Mouse (Mus musculus) MEL (cell line): ENCODE data around the gene Hspe1. TPM values are rescaled to one million over a fixed set of nuclear protein-coding genes. Genes with fewer than 3 reads are reported as not detected.

Experiments
- DNase-seq: peaks from one replicate; pipeline ENCODE4 v3.0.0; 2011; ENCODE audit warnings: low read depth, low spot score
- H3K27ac ChIP-seq: 2 replicates; pipeline ENCODE4 v1.5.1; 2012; ENCODE audit warnings: low read depth, mild to moderate bottlenecking, control low read depth, low read length, moderate library complexity; ENCODE audit not compliant: control insufficient read depth
- H3K27me3 ChIP-seq, 2 experiments: fragments of 150-350 bp in 1 of 2; sonication (generic) in 1 of 2; 2 replicates each; pipeline ENCODE4 v1.6.1; 2012; ENCODE audit warnings: low read length in 2 of 2, mild to moderate bottlenecking in 2 of 2, improper control_type of control experiment in 1 of 2, moderate library complexity in 1 of 2; ENCODE audit not compliant: insufficient read depth in 2 of 2, control insufficient read depth in 1 of 2
- H3K36me3 ChIP-seq, 2 experiments: 2 replicates each; pipeline ENCODE4 v1.6.1; 2012 to 2014; ENCODE audit warnings: low read length in 2 of 2, improper control_type of control experiment in 1 of 2, inconsistent platforms in 1 of 2, mild to moderate bottlenecking in 1 of 2; ENCODE audit not compliant: insufficient read depth in 2 of 2, control insufficient read depth in 1 of 2
- H3K4me1 ChIP-seq, 2 experiments: fragments of 150-350 bp in 1 of 2; sonication (generic) in 1 of 2; 2 replicates each; pipeline ENCODE4 v1.6.1; 2012; ENCODE audit warnings: low read length in 2 of 2, improper control_type of control experiment in 1 of 2, mild to moderate bottlenecking in 1 of 2; ENCODE audit not compliant: insufficient read depth in 2 of 2, control insufficient read depth in 1 of 2
- H3K4me3 ChIP-seq, 2 experiments: fragments of 150-350 bp in 1 of 2; sonication (generic) in 1 of 2; 2 replicates each; pipeline ENCODE4 v1.5.1; 2012; ENCODE audit warnings: low read depth in 2 of 2, low read length in 2 of 2, mild to moderate bottlenecking in 2 of 2, moderate library complexity in 2 of 2, control low read depth in 1 of 2, improper control_type of control experiment in 1 of 2; ENCODE audit not compliant: control insufficient read depth in 1 of 2, insufficient read depth in 1 of 2
- H3K79me2 ChIP-seq: 2 replicates; pipeline ENCODE4 v1.6.1; 2012; ENCODE audit warnings: mild to moderate bottlenecking, low read length, moderate library complexity; ENCODE audit not compliant: control insufficient read depth, poor library complexity, insufficient read depth
- H3K9ac ChIP-seq: 2 replicates; pipeline ENCODE4 v1.6.1; 2012; ENCODE audit warnings: low read depth, mild to moderate bottlenecking, control low read depth, low read length, moderate library complexity; ENCODE audit not compliant: control insufficient read depth, poor library complexity, severe bottlenecking
- H3K9me3 ChIP-seq: fragments of 150-350 bp; sonication (generic); replicated peaks from 2 replicates; pipeline ENCODE4 v1.6.1; 2012; ENCODE audit warnings: mild to moderate bottlenecking, low read length, improper control_type of control experiment, moderate library complexity; ENCODE audit not compliant: insufficient read depth
- BHLHE40 ChIP-seq: IDR thresholded peaks from 2 replicates; pipeline ENCODE4 v1.6.1; 2012; ENCODE audit warnings: low read depth, mild to moderate bottlenecking, inconsistent platforms, low read length, improper control_type of control experiment, borderline replicate concordance
- CHD1 ChIP-seq: IDR thresholded peaks from 2 replicates; pipeline ENCODE4 v1.6.1; 2012; ENCODE audit warnings: low read depth, mild to moderate bottlenecking, inconsistent platforms, low read length, improper control_type of control experiment
- CTCF ChIP-seq, 3 experiments: IDR thresholded peaks in 2 of 3; conservative IDR thresholded peaks in 1 of 3; 2 replicates each; pipeline ENCODE4 v1.5.1; 2011 to 2012; ENCODE audit warnings: low read length in 3 of 3, low read depth in 2 of 3, mild to moderate bottlenecking in 2 of 3, improper control_type of control experiment in 1 of 3, inconsistent platforms in 1 of 3, mixed read lengths in 1 of 3, moderate library complexity in 1 of 3; ENCODE audit not compliant: control insufficient read depth in 1 of 3, insufficient read depth in 1 of 3, poor library complexity in 1 of 3, severe bottlenecking in 1 of 3
- ELF1 ChIP-seq: IDR thresholded peaks from 2 replicates; pipeline ENCODE4 v1.6.1; 2014; ENCODE audit warnings: low read depth, mild to moderate bottlenecking, inconsistent platforms, low read length, improper control_type of control experiment, moderate library complexity
- ETS1 ChIP-seq: IDR thresholded peaks from 2 replicates; pipeline ENCODE4 v1.6.1; 2012; ENCODE audit warnings: low read depth, mild to moderate bottlenecking, inconsistent platforms, low read length, improper control_type of control experiment, moderate library complexity
- GABPA ChIP-seq: IDR thresholded peaks from 2 replicates; pipeline ENCODE4 v1.6.1; 2012; ENCODE audit warnings: low read depth, mild to moderate bottlenecking, inconsistent platforms, low read length, improper control_type of control experiment, moderate library complexity
- JUND ChIP-seq: IDR thresholded peaks from 2 replicates; pipeline ENCODE4 v1.6.1; 2011; ENCODE audit warnings: low read depth, mild to moderate bottlenecking, improper control_type of control experiment, low read length
- KAT2A ChIP-seq: conservative IDR thresholded peaks from 2 replicates; pipeline ENCODE4 v1.6.1; 2012; ENCODE audit warnings: low read depth, low read length, improper control_type of control experiment, inconsistent platforms
- MAZ ChIP-seq: IDR thresholded peaks from 2 replicates; pipeline ENCODE4 v1.6.1; 2012; ENCODE audit warnings: low read depth, mild to moderate bottlenecking, inconsistent platforms, low read length, improper control_type of control experiment
- MYB ChIP-seq: IDR thresholded peaks from 2 replicates; pipeline ENCODE4 v1.6.1; 2011; ENCODE audit warnings: mild to moderate bottlenecking, low read depth, low read length, improper control_type of control experiment
- MYC ChIP-seq: IDR thresholded peaks from 2 replicates; pipeline ENCODE4 v1.6.1; 2011; ENCODE audit warnings: low read depth, mild to moderate bottlenecking, low read length, improper control_type of control experiment, moderate library complexity
- NRF1 ChIP-seq: IDR thresholded peaks from 2 replicates; pipeline ENCODE4 v1.6.1; 2014; ENCODE audit warnings: low read depth, mild to moderate bottlenecking, inconsistent platforms, low read length, improper control_type of control experiment, moderate library complexity; ENCODE audit not compliant: poor library complexity, insufficient read depth, severe bottlenecking
- POLR2A ChIP-seq, 2 experiments: IDR thresholded peaks; 2 replicates each; pipeline ENCODE4 v1.6.1; 2011 to 2012; ENCODE audit warnings: low read length in 2 of 2, mild to moderate bottlenecking in 2 of 2, control low read depth in 1 of 2, improper control_type of control experiment in 1 of 2, low read depth in 1 of 2, moderate library complexity in 1 of 2; ENCODE audit not compliant: control insufficient read depth in 1 of 2, insufficient read depth in 1 of 2, poor library complexity in 1 of 2
- POLR2AphosphoS2 ChIP-seq: IDR thresholded peaks from 2 replicates; pipeline ENCODE4 v1.6.1; 2011; ENCODE audit warnings: low read length, improper control_type of control experiment
- RAD21 ChIP-seq: IDR thresholded peaks from 2 replicates; pipeline ENCODE4 v1.6.1; 2011; ENCODE audit warnings: mild to moderate bottlenecking, low read depth, low read length, improper control_type of control experiment
- RCOR1 ChIP-seq: IDR thresholded peaks from 2 replicates; pipeline ENCODE4 v1.6.1; 2012; ENCODE audit warnings: low read depth, mild to moderate bottlenecking, inconsistent platforms, low read length, improper control_type of control experiment
- SMC3 ChIP-seq: IDR thresholded peaks from 2 replicates; pipeline ENCODE4 v1.6.1; 2011; ENCODE audit warnings: low read depth, low read length, improper control_type of control experiment
- TBP ChIP-seq: IDR thresholded peaks from 2 replicates; pipeline ENCODE4 v1.8.0; 2011; ENCODE audit warnings: low read depth, low read length, improper control_type of control experiment
- TCF12 ChIP-seq: IDR thresholded peaks from 2 replicates; pipeline ENCODE4 v1.6.1; 2014; ENCODE audit warnings: low read depth, mild to moderate bottlenecking, inconsistent platforms, low read length, improper control_type of control experiment, moderate library complexity
- UBTF ChIP-seq: IDR thresholded peaks from 2 replicates; pipeline ENCODE4 v1.6.1; 2012; ENCODE audit warnings: low read depth, mild to moderate bottlenecking, inconsistent platforms, low read length, improper control_type of control experiment, moderate library complexity, borderline replicate concordance; ENCODE audit not compliant: insufficient read depth
- USF2 ChIP-seq, 2 experiments: IDR thresholded peaks; 2 replicates each; pipeline ENCODE4 v1.6.1; 2011 to 2012; ENCODE audit warnings: improper control_type of control experiment in 2 of 2, low read length in 2 of 2, borderline replicate concordance in 1 of 2, inconsistent platforms in 1 of 2, low read depth in 1 of 2, mild to moderate bottlenecking in 1 of 2; ENCODE audit not compliant: insufficient read depth in 1 of 2
- ZC3H11A ChIP-seq: IDR thresholded peaks from 2 replicates; pipeline ENCODE4 v1.6.1; 2012; ENCODE audit warnings: low read depth, mild to moderate bottlenecking, inconsistent platforms, low read length, improper control_type of control experiment
- ZMIZ1 ChIP-seq: IDR thresholded peaks from 2 replicates; pipeline ENCODE4 v1.6.1; 2012; ENCODE audit warnings: low read depth, mild to moderate bottlenecking, inconsistent platforms, low read length, improper control_type of control experiment, moderate library complexity
- ZNF384 ChIP-seq: IDR thresholded peaks from 2 replicates; pipeline ENCODE4 v1.6.1; 2012; ENCODE audit warnings: low read depth, mild to moderate bottlenecking, inconsistent platforms, low read length, improper control_type of control experiment
- polyA plus RNA-seq, 2 experiments: library from polyadenylated mRNA; stranded (reverse) in 1 of 2; unstranded in 1 of 2; fragments of >175 nt in 1 of 2; fragments of >200 nt in 1 of 2; gene quantifications; 2 replicates each; pipeline versions ENCODE4 v1.2.1 to v1.2.4; 2012; ENCODE audit warnings: low replicate concordance in 2 of 2, low read depth in 1 of 2; ENCODE audit not compliant: insufficient read length in 2 of 2, insufficient read depth in 1 of 2, missing spikeins in 1 of 2
- total RNA-seq: library from RNA; depleted of rRNA; stranded (reverse); fragments of 300-350 nt; gene quantifications from 2 replicates; pipeline ENCODE4 v1.2.3, GENCODE M21; 2012

Gene Hspe1
- total and polyA plus RNA-seq, 3 experiments: 752 to 942 TPM; not detected in 1

DNA sequence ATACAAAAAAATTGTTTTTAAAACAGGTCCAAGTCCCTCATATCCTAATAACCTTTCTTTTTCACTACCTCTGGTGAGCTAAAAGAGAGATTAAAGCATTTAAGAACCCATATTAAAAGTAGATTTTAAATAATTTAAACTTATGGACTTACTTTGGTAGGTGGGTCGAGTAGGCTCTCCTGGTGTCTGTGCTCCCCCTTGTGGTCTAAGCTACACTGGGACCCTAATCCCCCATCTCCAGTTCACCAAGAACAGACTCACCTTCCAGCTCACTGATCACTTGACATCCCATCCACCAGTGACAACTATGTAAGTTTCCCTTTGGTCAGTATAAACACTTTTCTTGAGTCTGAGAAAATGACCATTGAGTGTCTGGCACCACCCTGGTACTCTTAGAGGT lies 45.7 kb upstream of the Hspe1 start:
- no peaks in the 10 kb centered on the region for H3K4me1 ChIP-seq
- no peak overlapping the region for H3K9ac ChIP-seq
- H3K4me3 ChIP-seq: no peak overlapping the region
- no peak overlapping the region for H3K27ac ChIP-seq
- no peaks in the 10 kb centered on the region for H3K36me3 ChIP-seq
- H3K27me3 ChIP-seq: no peaks in the 10 kb centered on the region; a peak in 1 of 4 replicates
- no peaks in the 10 kb centered on the region for H3K79me2 ChIP-seq
- no peaks in the 10 kb centered on the region for H3K9me3 ChIP-seq
- DNase-seq: peak; percentile 42
- TF ChIP-seq ZC3H11A (peak; percentile 34; the same call in 1 of the 2 replicates), CTCF (IDR thresholded peaks at IDR 0.05 in 2 of 3, conservative IDR thresholded peaks at IDR 0.05 in 1 of 3; ENCODE audit: control insufficient read depth in 1 of 3, insufficient read depth in 1 of 3, low read depth in 2 of 3, low read length in 3 of 3, poor library complexity in 1 of 3, severe bottlenecking in 1 of 3) (peak; percentile 34 to 49 (median 46); a peak in 5 of 6 replicates), POLR2AphosphoS2 (no peak), RAD21 (peak; percentile 58), JUND (no peak), SMC3 (peak; percentile 48), ELF1 (no peak)
- TF ChIP-seq, all 39 proteins: peak for 4

DNA sequence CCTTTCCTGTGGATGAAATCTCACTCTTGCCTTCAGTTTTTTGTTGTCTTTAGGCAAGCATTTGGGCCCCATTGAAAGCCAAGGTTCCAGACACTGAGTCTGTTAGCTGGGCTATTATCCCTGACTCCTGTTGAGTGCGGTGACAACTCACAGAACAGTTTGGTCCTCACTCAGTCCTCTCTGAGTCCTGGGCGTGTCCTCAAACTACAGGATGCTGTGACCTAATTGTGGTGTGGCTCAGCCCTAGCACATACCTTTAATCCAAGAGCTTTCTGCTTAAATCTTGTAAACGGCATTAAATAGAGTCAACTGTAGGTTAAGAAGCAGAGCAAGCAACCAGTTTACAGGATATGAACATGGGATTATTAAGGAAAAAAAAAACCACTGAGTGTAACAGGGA lies 44.8 kb upstream of the Hspe1 start:
- no peaks in the 10 kb centered on the region for H3K4me1 ChIP-seq
- no peaks in the 10 kb centered on the region for H3K9me3 ChIP-seq
- H3K36me3 ChIP-seq: no peaks in the 10 kb centered on the region
- no peak overlapping the region for H3K27ac ChIP-seq
- no peaks in the 10 kb centered on the region for H3K79me2 ChIP-seq
- H3K27me3 ChIP-seq: no peaks in the 10 kb centered on the region; a peak in 1 of 4 replicates
- TF ChIP-seq MYB: no peak
- no peak for DNase-seq
- no peak overlapping the region for H3K9ac ChIP-seq
- H3K4me3 ChIP-seq: no peak overlapping the region

DNA sequence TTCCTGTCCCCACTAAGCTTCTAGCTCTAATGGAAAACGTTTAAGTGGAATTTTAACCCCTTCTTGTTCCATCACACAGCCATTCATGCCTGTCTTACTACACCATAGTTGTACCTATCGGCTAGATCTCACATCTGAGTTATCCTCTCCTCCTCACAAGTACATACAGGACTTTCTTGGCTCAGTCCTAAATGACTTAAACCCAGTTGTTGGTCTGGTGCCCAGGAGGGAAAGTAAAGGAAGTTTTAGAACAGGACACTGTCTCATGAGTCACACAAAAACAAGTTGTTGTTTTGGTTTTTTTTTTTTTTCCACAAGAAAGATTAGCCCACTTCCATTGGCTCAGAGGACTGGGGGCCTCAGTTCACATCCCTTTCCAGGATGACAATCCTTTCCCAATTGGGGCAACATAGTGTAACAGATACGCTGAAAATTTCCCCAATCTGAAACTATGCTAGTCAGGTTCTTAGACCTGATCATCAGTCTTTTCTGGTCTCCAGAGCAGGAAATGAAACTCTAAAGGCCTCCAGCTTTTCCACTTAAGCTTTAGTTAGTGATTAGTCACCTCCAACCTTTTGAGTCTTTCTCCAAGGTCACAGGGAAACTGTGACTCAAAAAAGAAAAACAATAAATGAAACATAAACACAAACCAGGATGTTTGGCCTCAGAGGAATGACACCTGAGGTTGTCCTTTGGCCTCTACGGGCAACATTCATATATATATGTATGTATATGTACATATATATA lies 38.9 kb upstream of the Hspe1 start:
- no peaks in the 10 kb centered on the region for H3K9me3 ChIP-seq
- TF ChIP-seq TBP: no peak
- no peak for TF ChIP-seq NRF1
- no peak for TF ChIP-seq MAZ
- no peak for TF ChIP-seq ZNF384
- no peak for TF ChIP-seq RCOR1
- no peak for TF ChIP-seq KAT2A
- TF ChIP-seq POLR2A (IDR thresholded peaks at IDR 0.05; ENCODE audit: control insufficient read depth in 1 of 2, insufficient read depth in 1 of 2, low read depth in 1 of 2, low read length in 2 of 2, poor library complexity in 1 of 2): no peak
- no peak for TF ChIP-seq MYC
- TF ChIP-seq ETS1: no peak
- TF ChIP-seq BHLHE40: no peak
- no peak for TF ChIP-seq TCF12
- no peak for TF ChIP-seq USF2 (IDR thresholded peaks at IDR 0.05; ENCODE audit: borderline replicate concordance in 1 of 2, insufficient read depth in 1 of 2, low read depth in 1 of 2, low read length in 2 of 2)
- no peak for TF ChIP-seq UBTF
- no peak for TF ChIP-seq ZC3H11A
- no peak for TF ChIP-seq GABPA
- no peak for TF ChIP-seq ZMIZ1
- no peak for TF ChIP-seq CHD1
- no peak for TF ChIP-seq POLR2AphosphoS2
- TF ChIP-seq CTCF (IDR thresholded peaks at IDR 0.05 in 2 of 3, conservative IDR thresholded peaks at IDR 0.05 in 1 of 3; ENCODE audit: control insufficient read depth in 1 of 3, insufficient read depth in 1 of 3, low read depth in 2 of 3, low read length in 3 of 3, poor library complexity in 1 of 3, severe bottlenecking in 1 of 3): no peak
- TF ChIP-seq JUND: no peak
- TF ChIP-seq, all 39 proteins: peak for 0
- Histone ChIP-seq H3K36me3 (peaks cover 0 to 10% of the 10 kb centered on the region in 2 experiments; a peak in 2 of 4 replicates), H3K27ac (no peak overlapping the region), H3K79me2 (peaks cover 9% of the 10 kb centered on the region), H3K9ac (no peak overlapping the region), H3K4me3 (no peak overlapping the region), H3K27me3 (no peaks in the 10 kb centered on the region), H3K4me1 (peaks cover 5 to 6% of the 10 kb centered on the region in 2 experiments)
- DNase-seq: no peak
